10 mouse cellular contexts compared by ENCODE assay signal in the genomic region with DNA sequence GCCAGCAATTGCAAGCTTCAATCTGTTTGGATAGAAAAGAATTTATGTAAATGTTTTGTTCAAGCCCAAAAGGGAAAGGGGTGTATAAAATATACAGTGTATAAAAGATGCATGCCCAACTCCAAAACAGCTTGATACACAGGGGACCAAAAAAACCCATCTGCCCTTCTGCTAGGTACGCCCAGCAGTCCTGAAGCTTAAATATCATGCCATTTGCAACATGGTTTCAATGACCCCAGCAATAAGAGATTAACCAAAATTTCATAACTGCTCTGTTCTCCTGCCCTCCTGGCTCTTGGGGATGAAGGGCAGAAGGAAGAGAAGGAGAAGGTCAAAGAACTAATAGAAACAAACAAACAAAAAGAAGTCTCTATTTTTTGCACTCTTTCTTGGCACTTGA.
DNase-seq lines count a peak whose midpoint lies in the region; ATAC-seq and TF ChIP-seq lines count a peak whose summit lies in the region.
"Had no signal": no experiment of that assay in that cellular context is flagged by ENCODE, and none has a peak within 500 bp of the region (broad histone marks: within the 10 kb centered on the region; RNA-seq: fewer than 3 reads in every experiment).

No protein-coding gene starts in this region.

- peak overlapping the region; percentile 91 for H3K27ac ChIP-seq in layer of hippocampus, adult 2 months
- H3K27ac ChIP-seq in forebrain, embryonic 11.5 days (ENCODE audit: low read depth, low read length): peak overlapping the region; percentile 88
- peak overlapping the region; percentile 97 for H3K27ac ChIP-seq in hindbrain, embryonic 14.5 days
- H3K27ac ChIP-seq in neural tube, embryonic 13.5 days (replicated peaks): peak overlapping the region; percentile 96
- H3K27ac ChIP-seq: macrophage had no signal

- H3K36me3 ChIP-seq in forebrain, embryonic 11.5 days (ENCODE audit: control insufficient read depth, insufficient read depth, low read length): no peaks in the 10 kb centered on the region
- H3K36me3 ChIP-seq in hindbrain, embryonic 14.5 days (replicated peaks; ENCODE audit: control insufficient read depth, insufficient read depth): no peaks in the 10 kb centered on the region
- H3K36me3 ChIP-seq in neural tube, embryonic 13.5 days: no peaks in the 10 kb centered on the region

- peak overlapping the region; percentile 69 for H3K4me3 ChIP-seq in layer of hippocampus, adult 2 months
- no peak overlapping the region for H3K4me3 ChIP-seq in forebrain, embryonic 11.5 days (ENCODE audit: low read depth, low read length)
- peak overlapping the region; percentile 34 for H3K4me3 ChIP-seq in hindbrain, embryonic 14.5 days (replicated peaks; ENCODE audit: low read length)
- H3K4me3 ChIP-seq in neural tube, embryonic 13.5 days: peak overlapping the region; percentile 34; the same call in 1 of the 2 replicates

- no peak for TF ChIP-seq CTCF in layer of hippocampus, adult 2 months (conservative IDR thresholded peaks at IDR 0.05)

- ATAC-seq in forebrain, embryonic 11.5 days (replicated peaks; ENCODE audit: low FRiP score): peak; percentile 2; the same call in 1 of the 2 replicates
- ATAC-seq in hindbrain, embryonic 14.5 days (ENCODE audit: low FRiP score): no peak
- no peak for ATAC-seq in neural tube, embryonic 13.5 days (ENCODE audit: low read depth)
- ATAC-seq: inflammation-experienced regulatory T-cells, adult 6 months had no signal

- peak overlapping the region; percentile 37; the same call in 1 of the 2 replicates for H3K4me2 ChIP-seq in forebrain, embryonic 11.5 days (ENCODE audit: low read depth, low read length, severe bottlenecking)
- H3K4me2 ChIP-seq in hindbrain, embryonic 14.5 days (replicated peaks): peak overlapping the region; percentile 65
- peak overlapping the region; percentile 64 for H3K4me2 ChIP-seq in neural tube, embryonic 13.5 days

- H3K9ac ChIP-seq in forebrain, embryonic 11.5 days (ENCODE audit: low read length): no peak overlapping the region
- peak overlapping the region; percentile 79 for H3K9ac ChIP-seq in hindbrain, embryonic 14.5 days
- peak overlapping the region; percentile 76; the same call in 1 of the 2 replicates for H3K9ac ChIP-seq in neural tube, embryonic 13.5 days

- H3K9me3 ChIP-seq in forebrain, embryonic 11.5 days (ENCODE audit: control insufficient read depth, low read length): no peaks in the 10 kb centered on the region
- no peaks in the 10 kb centered on the region for H3K9me3 ChIP-seq in hindbrain, embryonic 14.5 days (ENCODE audit: control insufficient read depth, low read length)
- H3K9me3 ChIP-seq in neural tube, embryonic 13.5 days: no peaks in the 10 kb centered on the region

- no peak for DNase-seq in layer of hippocampus, adult 2 months (ENCODE audit: low spot score in 2 of 2)
- no peak for DNase-seq in layer of hippocampus, adult 9-10 months (ENCODE audit: low spot score)
- no peak for DNase-seq in forebrain, embryonic 11.5 days (ENCODE audit: low spot score)
- no peak for DNase-seq in hindbrain, embryonic 14.5 days (ENCODE audit: low spot score)
- DNase-seq in right cerebral cortex, postnatal 36 days (ENCODE audit: low spot score in 2 of 2): no peak
- DNase-seq in ovary, adult 18-20 months (ENCODE audit: low spot score): no peak

- H3K27me3 ChIP-seq in forebrain, embryonic 11.5 days (ENCODE audit: control insufficient read depth, insufficient read depth, low read length): no peaks in the 10 kb centered on the region
- no peaks in the 10 kb centered on the region for H3K27me3 ChIP-seq in hindbrain, embryonic 14.5 days (ENCODE audit: control insufficient read depth, insufficient read depth, low read length)
- no peaks in the 10 kb centered on the region for H3K27me3 ChIP-seq in neural tube, embryonic 13.5 days
- H3K27me3 ChIP-seq: Patski had no signal

- 33% methylated on average over 1 of the region's 1 CpGs for WGBS in forebrain, embryonic 11.5 days
- 3% methylated on average over 1 of the region's 1 CpGs for WGBS in hindbrain, embryonic 14.5 days
- 9% methylated on average over 1 of the region's 1 CpGs for WGBS in neural tube, embryonic 13.5 days

- H3K4me1 ChIP-seq in forebrain, embryonic 11.5 days (replicated peaks; ENCODE audit: control insufficient read depth, insufficient read depth, low read length): peaks cover 26% of the 10 kb centered on the region
- H3K4me1 ChIP-seq in hindbrain, embryonic 14.5 days (replicated peaks; ENCODE audit: control insufficient read depth, insufficient read depth, low read length): peaks cover 59% of the 10 kb centered on the region
- H3K4me1 ChIP-seq in neural tube, embryonic 13.5 days (replicated peaks): peaks cover 60% of the 10 kb centered on the region
